Mouse (Mus musculus) right cerebral cortex, postnatal 4 days (tissue): ENCODE results near the gene Ptp4a2.
"Not testable (repeated sequence)": the region's sequence is repeated elsewhere in the genome, so short reads cannot be mapped to it uniquely, and the experiment has no call there.

Experiments used
- DNase-seq: peaks from one replicate; pipeline ENCODE4 v3.0.0-alpha.2; 2022

Gene Ptp4a2

DNA sequence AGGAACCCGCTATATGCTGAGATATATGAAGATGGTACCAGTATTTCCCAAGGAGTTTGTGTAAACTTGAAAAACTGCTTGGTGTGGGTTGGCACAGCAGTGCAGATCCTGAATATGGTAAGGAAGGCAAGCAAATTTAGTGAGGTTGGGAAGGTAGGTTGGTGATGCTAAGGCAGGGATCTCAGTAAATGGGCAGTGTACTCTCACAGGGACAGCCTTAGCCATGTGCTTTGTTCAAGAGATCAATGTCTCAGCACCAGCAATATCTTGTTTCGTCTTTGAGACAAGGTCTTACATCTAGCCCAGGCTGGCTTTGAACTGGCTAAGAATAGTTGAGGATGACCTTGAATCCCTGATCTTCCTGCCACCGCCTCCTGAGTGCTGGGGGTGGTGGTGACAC, 43.6 kb downstream of the Ptp4a2 start:
- DNase-seq: no peak

DNA sequence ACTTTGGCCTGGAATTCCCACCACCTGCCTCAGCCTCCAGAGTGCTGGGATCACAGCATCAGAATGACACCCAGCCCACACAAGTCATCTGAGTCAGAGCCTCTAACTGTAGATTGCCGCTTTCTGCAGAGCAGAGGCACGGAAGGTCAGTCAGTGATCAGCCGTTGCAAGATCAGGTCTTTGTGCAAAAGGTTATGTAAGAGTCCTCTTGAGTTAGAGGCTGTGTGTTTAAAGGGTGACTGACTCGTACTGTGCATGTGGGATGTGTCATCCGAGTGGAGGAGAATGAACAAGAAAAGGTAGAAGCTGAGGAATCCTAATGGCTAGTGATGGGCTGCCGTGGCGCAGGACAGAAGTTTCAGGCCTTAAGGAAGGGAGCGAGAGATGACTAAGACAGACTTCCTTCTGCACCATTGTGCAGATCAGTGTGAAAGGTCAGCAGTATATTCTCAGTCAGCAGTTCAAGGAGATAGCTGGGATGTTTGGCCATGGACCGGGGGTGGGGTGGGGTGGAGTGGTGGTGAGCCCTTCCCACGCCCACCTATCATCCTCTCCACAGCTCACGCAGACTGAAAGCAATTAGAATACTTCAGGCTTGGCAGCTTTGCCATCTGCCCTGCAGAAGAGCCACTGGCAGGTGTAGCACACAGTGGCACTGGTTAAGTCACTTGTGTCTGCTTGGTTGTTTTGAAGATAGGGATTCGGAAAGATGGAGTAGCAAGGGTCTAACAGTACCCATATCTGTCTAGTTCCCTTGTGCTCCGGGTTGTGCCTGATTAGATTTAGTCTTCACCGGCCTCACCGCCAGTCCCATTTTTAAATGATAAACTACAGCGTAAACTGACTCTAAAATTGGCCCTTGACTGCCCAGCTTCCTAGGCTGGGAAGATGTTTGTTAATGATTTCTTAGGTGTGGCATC, 44.3 kb downstream of the Ptp4a2 start:
- no peak for DNase-seq

GRCm38 (mm10) chr4:129860456-129860855, 49.4 kb downstream of the Ptp4a2 start:
- no peak for DNase-seq

DNA sequence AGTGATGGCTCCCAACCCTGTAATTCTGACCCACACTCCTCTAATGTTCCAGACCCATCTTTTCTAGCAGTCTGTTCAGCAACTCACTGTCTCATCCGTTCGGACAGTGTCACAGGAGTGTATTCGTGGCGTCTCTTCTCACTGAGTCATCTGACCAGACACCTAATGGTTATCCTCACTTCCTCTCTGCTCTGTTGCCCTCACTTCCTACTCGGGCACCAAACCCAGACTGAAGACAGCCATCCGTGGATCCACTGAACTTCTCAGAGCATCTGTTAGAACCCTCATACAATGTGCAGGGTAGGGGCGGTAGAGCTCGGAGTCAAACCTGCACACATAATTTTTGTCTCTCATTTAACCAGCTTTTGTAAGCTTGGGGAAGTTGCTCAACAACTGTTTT, 50.4 kb downstream of the Ptp4a2 start:
- DNase-seq: no peak

DNA sequence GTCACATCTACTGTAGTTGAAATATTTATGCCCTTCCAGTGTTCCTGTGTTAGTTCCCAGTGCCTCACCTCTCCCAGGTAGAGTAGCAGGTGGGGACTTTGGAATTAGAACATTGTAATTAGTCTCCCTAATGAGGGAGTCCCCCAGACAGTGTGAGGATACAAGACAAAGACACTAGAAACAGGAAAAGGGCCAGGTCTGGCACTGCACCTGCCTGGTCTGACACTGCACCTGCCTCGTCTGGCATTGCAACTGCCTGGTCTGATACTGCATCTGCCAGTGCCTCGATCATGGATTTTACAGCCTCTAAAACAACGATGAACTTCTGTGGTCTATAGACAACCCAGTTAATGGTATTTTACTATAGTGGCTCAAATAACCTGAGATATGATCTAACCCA, 51.3 kb downstream of the Ptp4a2 start:
- no peak for DNase-seq

DNA sequence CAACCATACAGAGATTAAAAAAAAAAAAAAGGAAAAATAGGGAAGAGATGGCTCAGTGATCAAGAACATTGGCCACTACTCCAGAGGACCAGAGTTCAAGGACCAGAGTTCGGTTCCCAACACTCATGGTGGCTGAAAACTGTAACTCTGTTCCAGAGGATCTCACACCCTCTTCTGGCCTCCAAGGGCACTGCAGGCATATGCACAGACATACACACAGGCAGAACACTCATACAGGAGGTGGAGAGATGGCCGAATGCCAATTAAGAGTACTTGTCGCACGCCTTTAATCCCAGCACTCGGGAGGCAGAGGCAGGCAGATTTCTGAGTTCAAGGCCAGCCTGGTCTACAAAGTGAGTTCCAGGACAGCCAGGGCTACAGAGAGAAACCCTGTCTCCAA, 55.2 kb downstream of the Ptp4a2 start:
- DNase-seq: not testable (repeated sequence)

DNA sequence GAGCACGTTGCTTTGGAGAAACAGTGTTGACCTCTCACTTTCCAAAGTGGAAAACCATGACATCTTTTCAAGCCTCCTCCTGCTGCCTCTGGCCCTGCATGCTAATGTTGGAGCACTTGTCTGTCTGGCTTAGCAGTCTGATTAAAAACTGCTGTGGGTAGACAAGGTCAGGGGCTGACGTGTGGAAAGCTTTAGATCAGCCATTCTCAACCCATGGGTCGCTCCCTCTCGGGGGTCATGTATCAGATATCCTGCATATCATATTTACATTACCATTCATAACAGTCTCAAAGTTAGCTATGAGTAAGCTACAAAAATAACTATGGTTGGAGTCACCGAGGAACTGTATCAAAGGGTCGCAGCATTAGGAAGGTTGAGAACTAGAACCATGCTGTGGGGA, 57.2 kb downstream of the Ptp4a2 start:
- DNase-seq: no peak

- DNase-seq: no peak
Measured at GRCm38 (mm10) chr4:129870483-129870882, 59.5 kb downstream of the Ptp4a2 start.

DNA sequence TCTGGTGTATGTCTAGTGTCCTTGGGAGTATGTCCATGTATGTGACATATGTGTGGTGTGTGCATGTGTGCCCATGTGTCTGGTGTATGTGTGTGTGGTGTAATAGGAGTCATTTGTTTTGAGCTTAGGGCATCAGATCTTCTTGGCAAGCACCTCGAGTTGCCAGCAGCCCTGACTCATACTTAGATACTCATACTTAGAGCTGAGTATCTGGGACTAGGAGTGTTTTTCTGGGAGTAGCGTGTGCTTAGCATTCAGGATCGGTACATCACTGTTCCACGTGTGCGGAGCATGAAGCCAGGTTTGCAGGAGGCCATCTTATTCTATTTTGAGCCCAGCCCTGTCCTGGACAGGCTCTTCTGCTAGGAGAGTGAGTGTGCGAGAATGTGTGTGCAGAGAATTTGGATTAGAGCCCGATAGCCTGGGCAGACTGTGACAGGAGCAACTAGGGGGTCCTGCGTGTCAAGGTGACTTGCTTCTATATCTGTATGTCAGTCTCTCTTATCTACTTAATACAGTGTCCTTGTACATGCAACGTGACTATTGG, 61.4 kb downstream of the Ptp4a2 start:
- no peak for DNase-seq

- DNase-seq: no peak
Measured at GRCm38 (mm10) chr4:129874805-129875204, 63.8 kb downstream of the Ptp4a2 start.

GRCm38 (mm10) chr4:129875406-129875805, 64.4 kb downstream of the Ptp4a2 start:
- DNase-seq: no peak

GRCm38 (mm10) chr4:129876831-129877764, 66.1 kb downstream of the Ptp4a2 start:
- peak; percentile 49 for DNase-seq

GRCm38 (mm10) chr4:129877967-129878655, 67.1 kb downstream of the Ptp4a2 start:
- no peak for DNase-seq

- no peak for DNase-seq
Measured at GRCm38 (mm10) chr4:129878656-129879145, 67.7 kb downstream of the Ptp4a2 start.

DNA sequence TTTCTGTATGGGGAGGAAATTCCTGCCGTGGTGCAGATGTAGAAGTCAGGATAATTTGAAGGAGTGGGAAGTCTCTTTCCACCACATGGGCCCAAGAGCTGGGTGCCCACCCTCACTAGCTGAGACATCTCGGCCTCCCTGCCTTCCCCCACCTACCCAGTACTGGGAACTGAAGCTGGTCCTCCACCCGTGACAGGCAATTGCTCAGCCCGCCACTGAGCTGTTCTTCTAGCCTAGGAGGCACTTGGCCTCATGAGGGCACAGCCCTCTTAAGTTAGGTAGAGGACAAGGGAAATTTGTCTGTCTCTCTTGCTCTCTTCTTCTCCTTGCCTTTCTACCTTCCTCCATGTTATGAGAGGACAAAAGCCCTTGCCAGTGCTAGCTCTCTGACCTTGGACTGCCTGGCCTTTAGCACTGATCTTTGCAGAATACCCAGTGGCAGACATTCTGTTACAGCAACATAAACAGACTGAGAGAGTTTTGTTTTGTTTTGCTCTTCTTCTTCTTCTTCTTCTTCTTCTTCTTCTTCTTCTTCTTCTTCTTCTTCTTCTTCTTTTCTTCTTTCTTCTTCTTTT, 68.3 kb downstream of the Ptp4a2 start:
- DNase-seq: no peak

DNA sequence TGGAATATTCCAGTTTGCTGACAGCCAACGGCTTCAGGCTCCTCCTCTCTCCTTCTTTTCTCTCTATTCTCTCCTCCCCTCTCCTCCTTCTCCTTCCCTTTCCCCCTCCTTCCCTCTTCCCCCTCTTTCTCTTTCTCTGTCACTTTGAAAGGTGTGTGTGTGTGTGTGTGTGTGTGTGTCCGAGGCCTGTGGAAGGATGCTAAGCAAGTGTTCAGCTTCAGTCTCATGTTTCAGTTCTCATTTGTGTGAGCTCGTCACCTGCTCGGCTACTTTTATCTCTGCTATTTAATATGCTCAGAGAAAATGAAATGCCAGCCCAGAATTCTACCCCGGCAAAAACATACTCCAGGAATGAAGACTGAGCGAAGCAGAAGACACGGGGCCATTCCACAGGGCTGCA, 69.6 kb downstream of the Ptp4a2 start:
- DNase-seq: no peak

DNA sequence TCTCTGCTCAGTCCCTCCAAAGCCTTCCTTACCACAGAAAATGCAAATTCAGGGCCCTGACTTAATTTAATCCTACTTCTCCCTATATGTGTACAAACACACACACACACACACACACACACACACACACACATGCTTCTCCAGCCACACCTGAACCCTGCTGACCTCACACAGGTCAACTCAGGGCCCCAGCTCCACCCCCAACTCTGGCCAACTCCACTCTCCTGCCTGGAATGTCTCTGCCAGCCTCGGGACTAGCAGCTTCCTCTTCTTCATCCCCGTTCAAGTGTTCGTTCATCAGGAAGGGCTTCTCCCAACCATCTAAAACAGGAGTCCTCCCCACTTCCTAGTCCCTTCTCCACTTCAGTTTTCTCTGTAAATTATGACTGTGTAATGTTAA, 70.6 kb downstream of the Ptp4a2 start:
- DNase-seq: no peak

DNA sequence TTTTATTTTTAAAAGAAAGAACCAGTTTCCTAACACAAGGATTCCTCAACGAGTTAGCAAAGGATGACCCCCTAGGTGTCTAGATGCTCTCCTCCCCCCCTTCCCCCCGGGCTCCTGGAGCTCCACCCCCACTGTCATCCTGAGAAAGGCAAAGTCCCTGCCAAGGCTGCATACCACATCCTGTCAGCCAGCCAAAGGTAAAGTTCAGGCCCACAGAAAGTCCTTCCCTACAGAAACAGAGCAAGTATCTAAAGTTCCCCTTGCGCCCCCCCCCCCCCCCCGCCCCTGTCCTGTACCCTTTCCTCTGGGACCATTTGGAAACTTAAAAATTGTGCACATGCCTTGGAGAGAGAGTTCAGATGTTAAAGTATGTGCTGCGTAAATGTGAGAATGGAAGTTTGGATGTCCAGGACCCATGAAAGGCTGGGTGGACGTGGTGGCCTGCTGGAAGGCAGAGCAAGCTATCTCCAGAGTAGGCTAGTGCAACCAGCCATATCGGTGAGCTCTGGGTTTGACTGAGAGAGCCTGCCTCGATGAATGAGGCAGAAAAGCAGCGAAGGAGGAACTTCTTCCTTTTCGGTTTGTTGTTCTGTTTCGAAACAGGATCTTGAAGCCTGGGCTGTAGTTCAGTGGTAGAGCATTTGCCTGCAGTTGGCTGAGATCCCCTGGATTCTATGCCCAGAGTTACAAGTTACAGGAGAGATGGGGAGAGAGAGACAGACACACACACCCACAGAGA, 71.7 kb downstream of the Ptp4a2 start:
- DNase-seq: peak; percentile 22

DNA sequence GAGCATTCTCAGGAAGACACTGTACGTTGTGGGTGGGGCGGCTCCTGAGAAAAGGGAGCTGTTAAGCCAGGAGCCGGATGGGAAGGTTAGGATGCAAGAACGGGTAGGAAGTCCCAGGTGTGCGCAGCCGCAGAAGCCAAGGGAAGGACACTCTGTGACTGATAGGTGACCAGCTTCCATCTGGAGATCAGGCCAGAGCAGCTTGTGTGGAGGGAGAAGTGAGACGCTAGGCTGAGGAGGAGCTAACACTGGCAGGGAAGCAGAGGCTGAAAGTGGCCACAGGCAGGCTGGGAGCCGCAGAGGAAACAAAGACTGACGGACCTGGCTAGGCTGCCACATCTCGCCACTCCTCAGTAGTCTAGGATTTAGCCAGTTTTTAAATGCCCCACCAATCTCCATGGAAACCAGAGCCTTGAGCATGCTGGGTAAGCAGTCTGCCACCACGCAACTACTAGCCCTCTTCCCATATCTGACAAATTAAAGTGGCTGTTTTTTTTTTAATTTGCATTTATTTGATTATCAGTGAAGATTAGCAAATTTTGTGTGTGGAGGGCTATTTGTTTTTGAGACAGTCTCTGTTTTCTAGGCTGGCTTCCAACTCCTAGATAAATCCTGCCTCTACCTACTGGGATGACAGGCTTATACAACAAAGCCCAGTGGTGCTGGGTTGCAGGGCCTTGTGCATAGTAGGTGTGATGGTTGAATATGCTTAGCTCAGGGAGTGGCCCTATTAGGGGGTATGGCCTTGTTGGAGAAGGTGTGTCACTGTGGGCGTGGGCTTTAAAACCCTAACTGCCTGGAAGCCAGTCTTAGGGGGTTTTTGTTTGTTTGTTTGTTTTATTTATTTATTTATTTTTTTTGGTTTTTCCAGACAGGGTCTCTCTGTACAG, 73.3 kb downstream of the Ptp4a2 start:
- peak; percentile 23 for DNase-seq

DNA sequence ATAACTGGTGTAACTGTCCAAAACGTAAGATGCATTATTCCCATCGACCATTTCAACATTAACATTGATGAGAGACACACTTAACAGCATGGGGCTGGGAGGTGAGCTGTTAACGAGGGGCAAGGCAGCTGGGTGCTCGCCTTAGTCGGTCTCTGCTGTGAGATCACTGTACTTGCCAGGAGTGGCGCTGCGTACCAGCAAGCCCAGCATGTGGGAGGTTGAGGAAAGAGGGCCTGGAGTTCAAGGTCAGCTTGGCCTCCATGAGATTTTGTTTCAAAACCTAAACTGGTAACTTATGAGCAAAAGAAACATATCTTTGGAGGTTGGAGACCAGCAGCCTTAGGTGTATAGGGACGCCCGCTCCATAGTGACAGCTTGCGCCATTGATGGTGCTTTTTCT, 78.6 kb downstream of the Ptp4a2 start:
- no peak for DNase-seq
